Mouse (Mus musculus) midbrain, embryonic 12.5 days (tissue): Measurements from ENCODE around the gene Ccn5. TPM values are rescaled to one million over a fixed set of nuclear protein-coding genes. Genes with fewer than 3 reads are reported as not detected.
A peak's percentile ranks its signal among the peaks of the same experiment; 100 is the strongest.

Experiments
- ATAC-seq: fragments of 200-750 bp; cut with Nextera tagmentation; 2 replicates; pipeline ENCODE4 v1.8.0; 2017; ENCODE audit warnings: low read depth, moderate TSS enrichment, moderate library complexity; ENCODE audit not compliant: low FRiP score
- H3K27ac ChIP-seq: fragments of 300-500 bp; sonication (generic); replicated peaks from 2 replicates; pipeline ENCODE4 v1.5.1; 2016; ENCODE audit warnings: mild to moderate bottlenecking
- H3K27me3 ChIP-seq: fragments of 300-500 bp; sonication (generic); 2 replicates; pipeline ENCODE4 v1.6.1; 2016; ENCODE audit warnings: mild to moderate bottlenecking
- H3K36me3 ChIP-seq: fragments of 300-500 bp; sonication (generic); 2 replicates; pipeline ENCODE4 v1.6.1; 2016
- H3K4me1 ChIP-seq: fragments of 300-500 bp; sonication (generic); 2 replicates; pipeline ENCODE4 v1.6.1; 2016
- H3K4me2 ChIP-seq: fragments of 300-500 bp; sonication (generic); replicated peaks from 2 replicates; pipeline ENCODE4 v1.6.1; 2016; ENCODE audit warnings: mild to moderate bottlenecking, moderate library complexity
- H3K4me3 ChIP-seq: fragments of 300-500 bp; sonication (generic); 2 replicates; pipeline ENCODE4 v1.5.1; 2016; ENCODE audit warnings: mild to moderate bottlenecking
- H3K9ac ChIP-seq: fragments of 300-500 bp; sonication (generic); replicated peaks from 2 replicates; pipeline ENCODE4 v1.6.1; 2016; ENCODE audit warnings: mild to moderate bottlenecking, moderate library complexity
- H3K9me3 ChIP-seq: fragments of 300-500 bp; sonication (generic); 2 replicates; pipeline ENCODE4 v1.6.1; 2016; ENCODE audit warnings: mild to moderate bottlenecking
- WGBS: fragments of 180-500 bp; shearing (Covaris S2); methylation state at CpG from one replicate; pipeline ENCODE4 v1.1.7; 2016; 5-methylcytosine and 5-hydroxymethylcytosine counted together
- polyA plus RNA-seq: library from polyadenylated mRNA; unstranded; fragments of >200 nt; fragmentation: Nextera tagmentation; extraction: Ambion mirVana; gene quantifications from 2 replicates; pipeline ENCODE4 v1.2.1, GENCODE M21; 2016

The Ccn5 gene
- polyA plus RNA-seq, 1 experiment from 2014 or later, result 0.33 TPM

DNA sequence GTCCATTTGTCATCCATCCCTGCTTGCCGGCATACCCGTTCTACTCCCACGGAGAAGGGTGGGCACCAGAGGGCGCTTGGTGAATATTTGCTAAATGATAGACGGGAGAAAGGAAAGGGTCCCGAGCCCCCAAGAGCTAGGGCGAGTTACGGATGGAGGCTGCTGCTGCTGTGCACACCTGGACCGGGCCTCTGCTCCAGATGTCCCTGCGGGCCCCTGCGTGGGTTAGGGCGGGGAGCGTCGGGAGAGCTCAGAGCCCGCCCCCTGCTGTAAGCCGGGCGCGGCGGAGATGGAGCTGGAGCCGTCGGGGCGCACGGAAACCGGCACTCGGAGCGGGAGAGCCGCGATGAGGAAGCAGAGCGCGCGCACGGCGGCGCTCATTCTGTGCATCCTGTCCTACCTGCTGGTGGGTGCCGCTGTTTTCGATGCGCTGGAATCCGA, 32.8 kb downstream of the Ccn5 start, which contains the start of gene Kcnk15:
Gene Kcnk15 (plus strand): TSS at position 191 of the 441 bp plus-strand sequence.
- H3K4me2 ChIP-seq, result peak within 1 kb of the TSS; percentile 16; the same call in 1 of the 2 replicates
- H3K4me1 ChIP-seq, result peaks cover 8% of the 10 kb centered on the region; the same call in 1 of the 2 replicates
- no peaks in the 10 kb centered on the region for H3K36me3 ChIP-seq
- no peak within 1 kb of the TSS for H3K27ac ChIP-seq
- H3K9ac ChIP-seq, result no peak within 1 kb of the TSS
- H3K9me3 ChIP-seq, result no peaks in the 10 kb centered on the region
- 2% methylated on average over 38 of the region's 38 CpGs for WGBS
- H3K4me3 ChIP-seq, result peak within 1 kb of the TSS; percentile 25
- H3K27me3 ChIP-seq, result peaks cover 87% of the 10 kb centered on the region
- no peak for ATAC-seq

DNA sequence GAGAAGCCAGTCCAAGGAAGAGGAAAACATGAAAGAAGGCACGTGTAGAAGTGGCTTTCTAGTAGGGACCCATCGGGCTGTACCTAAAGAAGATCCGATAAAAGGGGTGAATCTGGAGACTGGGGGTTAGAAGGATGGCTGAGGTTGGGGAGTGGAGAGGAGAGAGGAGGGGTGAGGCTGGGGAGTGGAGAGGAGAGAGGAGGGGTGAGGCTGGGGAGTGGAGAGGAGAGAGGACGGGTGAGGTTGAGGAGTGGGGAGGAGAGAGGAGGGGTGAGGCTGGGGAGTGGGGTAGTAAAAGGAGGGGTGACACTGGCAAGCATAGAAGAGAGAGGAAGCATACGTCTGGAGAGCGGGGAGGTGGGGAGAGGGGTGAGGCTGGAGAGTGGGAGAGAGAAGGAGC, 36.6 kb downstream of the Ccn5 start:
- Histone ChIP-seq H3K27me3 (peaks cover 67% of the 10 kb centered on the region), H3K9me3 (no peaks in the 10 kb centered on the region), H3K4me2 (no peak overlapping the region), H3K9ac (no peak overlapping the region), H3K4me3 (no peak overlapping the region), H3K27ac (no peak overlapping the region), H3K4me1 (peaks cover 10% of the 10 kb centered on the region; the same call in 1 of the 2 replicates), H3K36me3 (no peaks in the 10 kb centered on the region)
- ATAC-seq, result no peak
- 76% methylated on average over 6 of the region's 6 CpGs for WGBS

DNA sequence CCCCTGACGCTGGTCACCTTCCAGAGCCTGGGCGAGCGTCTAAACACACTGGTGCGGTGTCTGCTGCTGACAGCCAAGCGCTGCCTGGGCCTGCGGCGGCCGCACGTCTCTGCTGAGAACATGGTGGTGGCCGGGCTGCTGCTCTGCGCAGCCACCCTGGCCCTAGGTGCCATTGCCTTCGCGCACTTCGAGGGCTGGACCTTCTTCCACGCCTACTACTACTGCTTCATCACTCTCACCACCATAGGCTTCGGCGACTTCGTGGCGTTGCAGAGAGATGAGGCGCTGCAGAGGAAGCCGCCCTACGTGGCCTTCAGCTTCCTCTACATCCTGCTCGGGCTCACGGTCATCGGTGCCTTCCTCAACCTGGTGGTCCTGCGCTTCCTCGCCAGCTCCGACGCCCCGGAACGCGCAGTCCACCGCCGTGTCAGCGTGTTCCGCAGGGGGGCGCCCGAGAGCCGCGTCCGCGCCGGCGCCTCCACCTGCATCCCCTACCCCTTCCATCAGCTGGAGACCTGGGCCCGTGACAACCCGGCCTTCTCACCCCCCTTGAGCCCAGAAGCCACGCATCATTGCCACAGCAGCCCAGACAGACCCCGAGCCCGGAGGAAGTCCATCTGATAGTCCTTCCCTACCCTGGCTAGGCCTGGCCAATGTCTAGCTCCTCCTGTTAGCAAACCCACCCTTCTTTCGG, 37.7 kb downstream of the Ccn5 start:
- 0 out of 2 replicates have a peak overlapping the region, but pooled peaks have one; percentile 6 for H3K4me3 ChIP-seq
- H3K4me1 ChIP-seq, result peaks cover 10% of the 10 kb centered on the region; the same call in 1 of the 2 replicates
- ATAC-seq, result peak; percentile 56
- H3K27me3 ChIP-seq, result peaks cover 58% of the 10 kb centered on the region
- no peaks in the 10 kb centered on the region for H3K36me3 ChIP-seq
- H3K9ac ChIP-seq, result no peak overlapping the region
- no peaks in the 10 kb centered on the region for H3K9me3 ChIP-seq
- peak overlapping the region; percentile 43 for H3K4me2 ChIP-seq
- H3K27ac ChIP-seq, result no peak overlapping the region
- 16% methylated on average over 50 of the region's 50 CpGs for WGBS

DNA sequence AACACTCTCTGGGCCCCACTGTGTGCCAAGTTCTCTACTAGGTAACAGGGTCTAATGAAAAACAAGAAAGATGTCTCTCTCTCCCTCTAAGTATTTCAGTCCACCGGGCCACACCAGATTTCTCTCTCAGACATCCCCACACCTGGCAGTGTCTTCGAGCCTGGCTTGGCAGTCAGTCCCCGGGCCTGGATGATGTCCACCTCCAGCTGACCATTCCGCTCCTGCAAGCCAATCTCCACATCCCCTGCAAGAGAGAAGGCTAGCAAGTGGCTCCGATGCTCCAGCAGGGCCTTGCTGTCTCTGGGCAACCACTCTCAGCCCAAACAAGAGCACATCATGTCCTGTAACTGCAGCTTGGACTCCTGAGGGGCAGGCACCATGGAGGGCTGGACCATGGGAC, 44.6 kb downstream of the Ccn5 start:
- Histone ChIP-seq H3K4me2 (no peak overlapping the region), H3K9ac (no peak overlapping the region), H3K36me3 (no peaks in the 10 kb centered on the region), H3K27ac (no peak overlapping the region), H3K27me3 (no peaks in the 10 kb centered on the region), H3K4me1 (peaks cover 5% of the 10 kb centered on the region; the same call in 1 of the 2 replicates), H3K9me3 (no peaks in the 10 kb centered on the region), H3K4me3 (no peak overlapping the region)
- 93% methylated on average over 5 of the region's 5 CpGs for WGBS
- no peak for ATAC-seq

DNA sequence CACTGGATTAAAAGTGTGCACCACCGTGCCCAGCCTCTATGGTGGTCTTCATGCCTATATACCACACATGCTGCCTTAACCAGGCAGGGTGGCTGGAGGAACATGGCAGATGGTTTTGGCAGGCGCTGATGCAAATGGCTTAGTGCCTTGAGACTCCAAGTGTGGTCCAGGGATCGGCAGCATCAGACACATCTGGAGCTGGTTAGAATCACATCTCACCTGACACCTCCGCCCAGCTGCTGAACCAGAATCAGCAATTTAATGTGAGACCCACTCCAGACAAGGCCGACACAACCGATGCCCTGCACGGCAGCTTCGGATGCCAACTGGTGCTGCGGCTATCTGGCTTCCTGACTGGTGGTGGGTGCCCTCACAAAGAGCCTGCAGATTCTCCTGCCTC, 45.4 kb downstream of the Ccn5 start:
- no peaks in the 10 kb centered on the region for H3K36me3 ChIP-seq
- no peak overlapping the region for H3K4me2 ChIP-seq
- H3K4me1 ChIP-seq, result peaks cover 5% of the 10 kb centered on the region; the same call in 1 of the 2 replicates
- no peak overlapping the region for H3K27ac ChIP-seq
- H3K9ac ChIP-seq, result no peak overlapping the region
- 94% methylated on average over 9 of the region's 9 CpGs for WGBS
- H3K4me3 ChIP-seq, result no peak overlapping the region
- no peak for ATAC-seq
- no peaks in the 10 kb centered on the region for H3K27me3 ChIP-seq
- H3K9me3 ChIP-seq, result no peaks in the 10 kb centered on the region

DNA sequence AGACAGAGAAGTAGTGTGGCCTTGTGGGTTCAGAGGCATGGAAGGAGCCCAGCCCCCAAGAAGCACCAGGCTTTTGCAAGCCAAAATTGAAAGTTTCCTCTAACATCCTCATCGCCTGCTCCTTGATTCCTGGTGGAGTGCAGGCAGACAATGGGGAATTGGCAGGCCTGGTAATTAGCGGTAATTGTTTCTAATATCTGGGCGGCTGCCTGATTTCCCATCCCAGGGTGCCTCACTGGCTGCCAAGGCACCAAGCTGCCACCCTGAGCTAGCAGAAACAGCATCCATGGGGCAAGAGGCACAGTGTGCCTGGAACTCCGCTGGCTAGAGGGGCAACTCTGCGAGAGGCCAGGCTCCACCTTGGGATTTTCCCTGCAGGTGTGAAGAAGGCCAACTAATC, 49.1 kb downstream of the Ccn5 start:
- ATAC-seq, result no peak

DNA sequence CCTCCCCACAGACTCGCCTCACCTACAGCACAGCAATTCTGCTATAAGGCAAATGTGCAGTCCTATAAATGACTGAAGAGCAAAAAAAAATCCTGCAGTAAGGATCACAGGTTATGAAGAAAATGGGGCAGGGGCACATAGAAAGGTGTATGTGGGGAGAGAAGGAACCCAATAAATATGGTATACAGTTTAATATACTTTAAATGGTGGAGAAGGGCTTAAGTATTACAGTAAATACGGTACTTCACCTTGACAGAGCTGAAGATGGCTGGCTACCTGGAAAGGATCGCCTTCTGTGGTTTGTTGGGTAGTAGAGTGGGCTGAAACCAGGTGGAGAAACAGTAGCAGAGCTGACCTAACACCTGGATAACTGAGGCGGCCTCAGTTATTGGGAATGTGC, 50.6 kb downstream of the Ccn5 start:
- Histone ChIP-seq H3K27ac (no peak overlapping the region), H3K4me1 (peaks cover 23% of the 10 kb centered on the region), H3K36me3 (no peaks in the 10 kb centered on the region), H3K9me3 (no peaks in the 10 kb centered on the region), H3K4me2 (no peak overlapping the region), H3K27me3 (0 out of 2 replicates have a peak, but pooled peaks cover 9% of the 10 kb centered on the region), H3K9ac (no peak overlapping the region), H3K4me3 (no peak overlapping the region)
- 87% methylated on average over 4 of the region's 4 CpGs for WGBS
- ATAC-seq, result no peak

More for the DNA sequence above, 49.1 kb downstream of the Ccn5 start:
- Histone ChIP-seq H3K4me1 (peaks cover 13% of the 10 kb centered on the region), H3K4me3 (no peak overlapping the region), H3K36me3 (no peaks in the 10 kb centered on the region), H3K27ac (no peak overlapping the region), H3K4me2 (no peak overlapping the region), H3K9me3 (no peaks in the 10 kb centered on the region), H3K27me3 (0 out of 2 replicates have a peak, but pooled peaks cover 9% of the 10 kb centered on the region), H3K9ac (no peak overlapping the region)
- 70% methylated on average over 5 of the region's 5 CpGs for WGBS

DNA sequence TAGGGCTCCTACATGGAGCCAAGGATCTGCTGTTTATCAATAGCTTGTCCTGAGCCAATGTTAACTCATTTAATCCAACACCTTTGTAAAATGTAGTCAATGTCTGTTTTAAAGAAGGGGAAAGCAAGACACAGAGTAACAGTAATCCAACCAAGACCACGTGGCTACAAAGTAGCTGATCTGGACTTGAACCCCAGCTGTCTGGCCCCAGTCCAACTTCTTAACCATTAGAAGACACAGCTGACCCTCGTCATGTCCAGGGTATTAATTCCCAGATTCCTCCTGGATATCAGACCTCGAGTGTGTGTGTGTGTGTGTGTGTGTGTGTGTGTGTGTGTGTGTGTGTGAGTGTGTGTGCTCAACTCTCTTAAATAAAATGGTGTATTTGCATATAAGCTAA, 51.2 kb downstream of the Ccn5 start:
- Histone ChIP-seq H3K4me1 (peaks cover 27% of the 10 kb centered on the region), H3K9ac (no peak overlapping the region), H3K9me3 (no peaks in the 10 kb centered on the region), H3K27ac (no peak overlapping the region), H3K4me3 (no peak overlapping the region), H3K4me2 (no peak overlapping the region), H3K36me3 (no peaks in the 10 kb centered on the region), H3K27me3 (peaks cover 13% of the 10 kb centered on the region; the same call in 1 of the 2 replicates)
- ATAC-seq, result no peak
- 55% methylated on average over 3 of the region's 3 CpGs for WGBS

DNA sequence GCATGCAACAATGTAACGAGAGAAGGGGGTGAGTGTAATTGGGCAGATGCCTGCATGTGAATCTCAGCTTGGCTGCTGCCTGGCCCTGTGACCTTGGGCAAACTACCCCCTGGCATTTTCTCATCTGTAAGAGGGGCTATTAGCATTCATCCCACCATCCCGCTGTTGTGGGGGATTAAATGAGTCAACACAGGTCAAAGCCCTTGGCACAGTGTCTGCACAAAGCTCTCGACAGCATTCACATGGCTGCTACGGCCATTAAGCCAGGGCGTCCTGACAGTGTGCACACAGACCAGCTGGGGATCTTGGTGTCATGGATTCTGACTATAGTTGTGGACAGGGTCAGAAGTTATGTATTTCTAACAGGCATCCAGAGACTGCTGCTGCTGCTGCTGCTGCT, 54.2 kb downstream of the Ccn5 start:
- H3K36me3 ChIP-seq, result no peaks in the 10 kb centered on the region
- peaks cover 24% of the 10 kb centered on the region for H3K4me1 ChIP-seq
- H3K9ac ChIP-seq, result no peak overlapping the region
- H3K4me2 ChIP-seq, result no peak overlapping the region; the same call in 1 of the 2 replicates
- ATAC-seq, result no peak
- no peak overlapping the region for H3K4me3 ChIP-seq
- WGBS, result 22% methylated on average over 5 of the region's 5 CpGs
- peaks cover 15% of the 10 kb centered on the region; the same call in 1 of the 2 replicates for H3K27me3 ChIP-seq
- 0 out of 2 replicates have a peak overlapping the region, but pooled peaks have one; percentile 5 for H3K27ac ChIP-seq
- no peaks in the 10 kb centered on the region for H3K9me3 ChIP-seq

DNA sequence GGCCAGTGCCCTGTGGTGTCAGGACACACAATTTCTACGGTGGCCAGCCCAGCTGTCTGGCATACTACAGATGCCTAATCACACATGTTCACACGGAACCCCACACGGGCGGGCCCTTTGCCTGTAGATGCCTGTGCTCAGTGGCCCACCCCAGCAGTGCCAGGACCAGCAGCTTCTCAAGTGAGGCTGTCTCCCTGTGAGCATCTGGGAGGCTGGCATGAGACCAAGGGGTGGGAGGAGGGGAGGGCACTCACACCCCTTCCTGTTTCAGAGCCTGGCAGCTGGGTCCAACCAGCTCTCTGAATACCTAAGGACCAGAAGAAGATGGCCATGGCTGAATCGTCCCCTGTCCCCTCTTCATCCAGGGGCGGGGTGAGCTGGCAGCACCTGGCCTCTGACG, 54.8 kb downstream of the Ccn5 start:
- Histone ChIP-seq H3K4me1 (peaks cover 24% of the 10 kb centered on the region), H3K4me2 (no peak overlapping the region), H3K36me3 (no peaks in the 10 kb centered on the region), H3K4me3 (no peak overlapping the region), H3K27ac (no peak overlapping the region), H3K27me3 (peaks cover 15% of the 10 kb centered on the region; the same call in 1 of the 2 replicates), H3K9me3 (no peaks in the 10 kb centered on the region), H3K9ac (no peak overlapping the region)
- ATAC-seq, result no peak
- WGBS, result 77% methylated on average over 7 of the region's 7 CpGs

DNA sequence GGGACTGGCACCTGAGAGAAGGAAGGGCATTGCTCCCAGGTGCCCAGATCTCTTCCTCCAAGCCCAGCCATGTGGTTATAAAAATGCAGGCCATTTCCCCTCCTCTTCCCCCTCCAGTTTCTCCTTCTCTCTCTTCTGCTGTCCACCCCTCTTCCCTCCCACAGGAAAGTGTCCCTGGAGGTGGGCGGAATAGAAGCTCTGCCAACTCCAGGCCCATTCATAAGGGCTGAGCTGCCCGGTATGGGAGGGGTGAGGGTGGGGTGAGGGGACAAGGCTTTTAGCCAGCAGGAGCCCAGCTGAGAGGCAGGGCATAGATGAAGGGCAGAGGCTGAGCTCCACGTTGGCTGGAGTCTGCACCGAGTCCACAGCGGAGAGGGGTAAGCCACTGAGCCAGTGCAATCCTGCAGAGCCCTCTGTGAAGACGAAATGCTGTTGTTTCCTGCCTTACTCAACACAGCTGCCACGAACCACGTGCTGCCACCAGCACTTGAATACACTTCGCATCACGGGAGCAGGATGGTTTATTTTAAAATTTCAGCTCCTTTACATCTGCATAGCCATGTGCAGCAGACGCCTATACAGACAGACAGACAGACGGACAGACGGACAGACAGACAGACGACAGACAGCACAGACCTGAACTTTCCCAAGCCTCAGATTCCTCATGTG, 56.3 kb downstream of the Ccn5 start:
- peaks cover 15% of the 10 kb centered on the region; the same call in 1 of the 2 replicates for H3K27me3 ChIP-seq
- H3K9ac ChIP-seq, result no peak overlapping the region
- H3K4me1 ChIP-seq, result peaks cover 24% of the 10 kb centered on the region
- ATAC-seq, result no peak
- H3K4me3 ChIP-seq, result no peak overlapping the region
- H3K9me3 ChIP-seq, result no peaks in the 10 kb centered on the region
- 74% methylated on average over 14 of the region's 14 CpGs for WGBS
- H3K36me3 ChIP-seq, result no peaks in the 10 kb centered on the region
- no peak overlapping the region for H3K4me2 ChIP-seq
- no peak overlapping the region for H3K27ac ChIP-seq

DNA sequence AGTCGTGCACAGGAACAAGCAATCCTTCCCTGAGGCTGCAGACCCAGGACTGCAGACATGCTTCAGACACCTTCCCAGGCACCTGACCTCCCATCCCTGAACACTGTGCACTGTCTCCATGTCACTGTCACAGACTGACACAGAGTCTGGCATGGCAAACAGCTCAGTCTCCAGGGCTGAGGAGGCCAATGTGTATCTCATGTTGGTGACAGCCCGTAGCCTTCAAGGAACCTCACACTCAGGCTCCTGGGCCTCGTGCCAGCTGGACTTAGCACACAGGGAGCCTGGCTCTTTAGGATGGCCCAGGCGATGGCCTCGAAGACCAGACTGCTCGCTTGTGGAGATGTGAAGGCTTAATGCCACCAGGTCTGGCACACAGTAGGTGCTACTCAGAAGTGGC, 60.2 kb downstream of the Ccn5 start:
- peaks cover 5% of the 10 kb centered on the region for H3K4me1 ChIP-seq
- H3K36me3 ChIP-seq, result no peaks in the 10 kb centered on the region
- no peak overlapping the region for H3K4me2 ChIP-seq
- ATAC-seq, result no peak
- H3K27ac ChIP-seq, result no peak overlapping the region
- no peaks in the 10 kb centered on the region for H3K9me3 ChIP-seq
- H3K27me3 ChIP-seq, result peaks cover 6% of the 10 kb centered on the region; the same call in 1 of the 2 replicates
- no peak overlapping the region for H3K4me3 ChIP-seq
- no peak overlapping the region for H3K9ac ChIP-seq
- WGBS, result 88% methylated on average over 6 of the region's 6 CpGs
